Mouse (Mus musculus): Measurements from ENCODE around the gene Pld1. TPM values are rescaled to one million over a fixed set of nuclear protein-coding genes. Genes with fewer than 3 reads are reported as not detected.
A peak's percentile ranks its signal among the peaks of the same experiment; 100 is the strongest.

Pld1 gene
- total RNA-seq, 1 experiment from 2014 or later = 5.8 TPM

DNA sequence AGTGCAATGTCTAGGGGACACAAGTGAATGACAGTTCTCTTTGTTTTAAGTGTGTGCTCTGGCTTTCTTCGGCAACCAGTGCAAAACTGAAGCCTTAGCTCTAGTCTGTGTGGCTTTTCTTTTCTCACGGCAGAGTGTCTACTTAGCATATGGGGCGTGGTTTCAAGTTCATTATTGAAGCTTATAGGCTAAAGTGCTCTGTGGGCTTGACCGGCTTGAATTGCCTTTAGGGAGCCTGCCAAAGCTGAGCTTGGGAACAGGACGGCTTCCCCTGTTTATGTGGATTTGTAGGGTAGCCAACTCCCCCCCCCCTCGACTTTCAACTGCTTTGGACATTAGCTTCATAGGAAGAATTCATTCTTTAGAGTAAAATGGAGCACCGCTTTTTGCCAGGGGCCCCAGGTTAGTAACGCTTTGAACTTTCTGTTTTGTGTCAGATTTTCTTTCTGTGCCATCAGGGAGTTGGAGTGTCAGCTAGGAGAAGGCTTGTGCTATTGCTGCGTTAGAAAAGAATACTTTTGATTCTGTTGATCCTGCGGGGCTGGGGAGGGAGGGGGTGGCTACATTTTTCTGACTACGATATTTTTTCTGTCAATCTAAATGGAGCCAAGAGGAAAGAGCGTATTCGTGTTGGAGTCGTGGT lies 45.6 kb downstream of the Pld1 start:
- ATAC-seq (replicated peaks; ENCODE audit: low read depth, poor library complexity, severe bottlenecking) = peak; percentile 99

DNA sequence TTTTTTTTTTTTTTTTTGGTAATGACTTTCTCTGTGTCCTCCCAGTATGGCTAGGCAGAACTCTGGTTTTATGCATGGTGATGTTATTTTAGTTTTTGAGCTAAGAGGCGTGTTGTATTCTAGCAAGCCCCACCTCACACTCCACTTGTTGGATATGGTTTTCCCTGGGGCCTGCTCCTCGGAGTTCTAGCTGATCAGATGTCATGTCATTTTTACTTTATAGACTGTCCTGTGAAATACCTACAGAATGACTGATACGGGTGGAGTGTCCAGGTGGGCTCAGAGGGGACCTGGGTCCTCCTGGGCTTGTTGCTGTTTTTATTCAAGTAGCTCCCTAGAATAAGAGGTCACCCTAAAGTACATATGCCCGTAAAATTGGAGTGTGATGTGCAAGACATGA lies 46.1 kb downstream of the Pld1 start:
- ATAC-seq (replicated peaks; ENCODE audit: low read depth, poor library complexity, severe bottlenecking) = no peak

DNA sequence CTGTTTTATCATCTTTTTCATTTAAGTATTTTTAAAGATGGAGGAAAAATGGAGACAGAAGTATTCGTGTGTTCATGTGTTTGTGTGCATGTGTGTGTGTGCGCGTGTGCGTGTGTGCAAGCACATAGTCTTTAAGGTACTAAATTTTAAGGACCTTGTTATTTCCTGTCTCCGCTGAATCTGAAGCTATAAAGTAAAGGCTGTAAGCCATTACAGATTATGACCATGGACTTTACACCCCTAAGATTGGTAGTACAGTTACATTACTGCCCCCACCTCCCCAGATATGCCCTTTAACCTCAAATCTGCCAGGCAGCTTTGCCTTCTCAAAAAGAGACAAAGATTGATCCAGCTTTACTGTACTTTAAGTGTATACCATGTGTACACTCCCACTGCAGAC lies 46.8 kb downstream of the Pld1 start:
- ATAC-seq (replicated peaks; ENCODE audit: low read depth, poor library complexity, severe bottlenecking) = no peak

DNA sequence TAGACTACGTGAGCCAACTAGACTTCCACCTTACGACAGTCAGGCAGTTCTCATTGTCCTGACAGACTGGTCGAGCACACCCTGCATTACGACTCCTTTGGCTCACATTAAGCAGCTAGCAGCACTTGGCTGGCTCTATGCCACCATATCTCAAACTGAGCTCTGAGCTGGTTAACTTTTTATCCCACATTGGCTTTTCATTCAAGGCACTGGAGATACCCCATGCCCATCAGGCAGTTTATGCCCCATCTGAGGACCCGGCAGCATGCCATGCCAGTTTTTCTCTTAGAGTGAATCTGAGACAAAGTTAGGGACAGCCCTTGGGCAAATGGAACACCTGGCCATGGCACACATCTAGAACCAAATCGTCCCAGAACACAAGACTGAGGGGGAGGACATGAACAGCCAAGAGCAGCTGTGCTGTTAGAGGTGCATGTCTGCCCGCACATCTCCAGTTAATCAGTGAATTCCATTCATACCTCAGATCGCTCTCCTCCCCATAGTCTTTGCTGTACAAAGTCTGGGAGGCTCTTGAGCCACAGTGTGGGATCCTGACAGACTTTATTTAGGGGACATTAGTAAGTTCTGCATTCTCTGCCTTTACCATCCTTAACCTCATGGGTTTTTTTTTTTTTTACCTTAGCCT lies 49.5 kb downstream of the Pld1 start:
- ATAC-seq (replicated peaks; ENCODE audit: low read depth, poor library complexity, severe bottlenecking) = no peak

DNA sequence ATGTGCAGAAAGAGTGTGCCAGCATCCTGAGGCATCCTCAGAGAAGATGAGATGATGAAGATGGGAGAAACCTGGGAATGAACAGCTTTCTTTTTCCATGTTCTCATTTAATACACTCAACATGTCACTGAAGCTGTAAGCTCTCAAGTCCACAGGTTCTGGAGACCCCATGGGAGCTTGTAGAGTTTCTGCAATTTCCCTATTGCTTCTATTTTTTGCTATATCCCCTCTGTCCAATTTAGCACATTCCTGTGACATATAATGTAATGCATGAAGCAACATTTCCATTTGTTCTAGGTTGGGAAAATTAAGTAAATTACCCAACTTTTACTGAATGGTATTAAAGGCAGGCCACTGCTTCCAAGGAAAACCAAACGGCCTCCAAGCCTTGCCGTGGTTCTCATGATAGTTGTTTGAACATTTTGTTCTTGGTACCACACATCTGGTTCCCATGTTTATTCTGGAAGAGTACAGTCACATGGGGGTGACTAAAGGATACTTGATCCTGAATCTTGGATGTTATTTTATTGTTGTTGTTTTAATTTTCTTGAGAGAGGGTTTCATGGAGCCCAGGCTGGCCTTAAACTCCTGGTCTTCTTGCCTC lies 52.7 kb downstream of the Pld1 start:
- ATAC-seq (replicated peaks; ENCODE audit: low read depth, poor library complexity, severe bottlenecking) = no peak

DNA sequence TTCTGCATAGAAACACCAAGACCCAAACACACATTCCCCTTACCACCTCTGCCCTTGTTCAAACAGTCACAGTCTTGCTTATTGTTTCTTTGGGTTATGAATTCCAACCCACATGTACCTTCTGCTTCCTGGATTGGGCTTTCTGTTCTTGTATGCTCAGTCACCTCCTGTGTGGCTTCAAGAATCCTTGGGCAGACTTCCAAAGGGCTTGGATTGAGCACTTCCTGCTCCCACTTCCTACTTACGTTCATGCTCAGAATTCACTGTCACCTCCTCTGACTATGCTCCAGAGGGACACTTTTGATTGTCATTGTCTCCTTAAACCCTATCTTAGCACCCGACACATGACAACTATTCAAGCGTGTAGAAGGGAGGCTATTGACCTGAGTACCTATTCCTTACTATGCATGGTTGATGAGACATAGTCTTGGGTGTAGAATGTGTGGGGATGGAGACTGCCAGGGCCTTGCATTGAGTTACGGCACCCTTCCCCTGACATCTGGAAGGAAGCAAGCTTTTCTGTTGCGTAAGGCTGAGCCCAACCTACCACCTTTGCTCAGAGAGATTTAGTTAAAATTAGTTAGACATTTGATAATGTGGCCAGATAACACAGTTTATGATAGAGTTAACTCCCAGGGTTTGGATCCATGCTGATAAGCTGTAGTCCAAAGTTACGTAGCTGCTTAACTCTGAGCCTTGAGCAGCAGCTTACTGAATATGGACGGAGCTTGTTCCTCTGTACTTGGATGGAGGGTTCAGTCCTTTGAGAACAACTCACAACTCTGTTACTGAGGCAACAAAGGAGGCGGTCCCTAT lies 55.9 kb downstream of the Pld1 start:
- no peak for ATAC-seq (replicated peaks; ENCODE audit: low read depth, poor library complexity, severe bottlenecking)

DNA sequence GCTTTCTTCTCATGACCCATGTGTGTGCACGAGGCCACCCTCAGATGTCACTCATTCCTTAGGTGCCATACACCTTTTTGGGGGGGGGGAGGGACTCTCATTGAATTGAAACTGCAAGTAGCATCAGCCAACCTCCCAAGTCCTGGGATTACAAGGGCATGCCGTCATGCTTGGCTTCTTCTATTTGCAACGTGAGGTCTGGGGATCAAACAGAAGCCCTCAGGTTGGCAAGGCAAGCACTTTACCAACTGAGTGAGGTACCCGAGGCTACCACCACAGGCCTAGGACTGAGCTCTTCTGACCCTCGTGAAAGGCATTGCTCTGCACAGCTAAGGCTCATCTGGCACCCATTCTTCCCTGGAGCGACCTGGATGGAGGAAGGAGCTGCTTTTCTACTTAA lies 65.8 kb downstream of the Pld1 start:
- no peak for ATAC-seq (replicated peaks; ENCODE audit: low read depth, poor library complexity, severe bottlenecking)

DNA sequence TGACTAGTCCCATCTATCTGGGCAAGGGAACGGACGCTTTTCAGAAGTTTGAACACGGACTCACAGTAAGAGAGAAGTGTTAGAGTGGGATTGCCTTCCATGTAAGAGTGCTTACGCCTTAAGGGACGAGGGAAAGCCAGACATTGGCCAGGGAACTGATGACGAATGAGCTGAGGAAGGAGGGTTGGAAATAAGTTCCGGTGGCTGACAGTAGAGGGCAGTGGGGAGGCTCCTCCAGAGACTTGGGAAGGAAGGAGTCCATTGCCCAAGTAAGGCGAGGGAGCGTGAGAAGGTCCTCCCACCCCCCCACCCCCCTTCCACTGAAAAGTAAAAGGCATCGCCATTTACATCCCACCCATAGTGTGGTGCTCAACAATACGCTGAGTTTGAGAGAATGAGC lies 69.2 kb downstream of the Pld1 start:
- ATAC-seq (replicated peaks; ENCODE audit: low read depth, poor library complexity, severe bottlenecking) = no peak

DNA sequence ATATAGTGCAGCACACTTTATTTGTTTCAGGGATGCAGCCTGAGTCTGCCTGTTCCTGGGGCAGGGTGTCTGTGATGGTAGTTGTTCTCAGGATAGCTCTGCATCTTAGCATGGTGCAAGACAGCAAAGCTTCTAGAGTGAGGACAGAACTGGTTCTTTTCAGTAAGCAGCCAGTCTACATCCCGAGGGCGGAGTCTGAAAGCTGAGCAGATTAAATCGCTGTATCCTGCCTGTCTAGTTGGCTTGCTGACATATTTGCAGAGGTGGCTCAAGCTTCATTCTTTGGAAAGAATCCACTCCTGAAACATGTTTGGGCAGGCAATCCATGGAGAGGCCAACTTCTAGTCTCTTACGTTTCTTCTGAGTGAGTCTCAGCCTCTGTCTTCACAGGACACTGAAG lies 69.9 kb downstream of the Pld1 start:
- no peak for ATAC-seq (replicated peaks; ENCODE audit: low read depth, poor library complexity, severe bottlenecking)

DNA sequence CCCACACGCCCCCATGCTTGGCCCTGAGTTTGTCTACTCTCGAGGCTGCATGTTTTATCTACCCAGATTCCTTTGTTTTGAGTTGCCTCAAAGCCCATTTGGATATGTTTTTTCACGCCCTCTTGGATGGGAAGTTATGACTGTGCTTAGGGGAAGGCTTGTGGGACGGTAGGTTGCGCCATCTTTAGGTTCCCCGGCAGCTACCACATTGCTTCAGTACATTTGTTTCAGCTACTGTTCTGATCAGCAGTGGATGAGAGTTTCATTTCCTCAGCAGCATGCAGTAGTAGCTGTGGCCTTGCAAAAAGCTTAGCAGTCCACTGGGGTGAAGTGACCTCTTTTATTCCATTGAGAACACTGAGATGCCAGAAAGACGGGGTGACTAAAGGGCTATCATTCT lies 73.7 kb downstream of the Pld1 start:
- peak; percentile 84 for ATAC-seq (replicated peaks; ENCODE audit: low read depth, poor library complexity, severe bottlenecking)

DNA sequence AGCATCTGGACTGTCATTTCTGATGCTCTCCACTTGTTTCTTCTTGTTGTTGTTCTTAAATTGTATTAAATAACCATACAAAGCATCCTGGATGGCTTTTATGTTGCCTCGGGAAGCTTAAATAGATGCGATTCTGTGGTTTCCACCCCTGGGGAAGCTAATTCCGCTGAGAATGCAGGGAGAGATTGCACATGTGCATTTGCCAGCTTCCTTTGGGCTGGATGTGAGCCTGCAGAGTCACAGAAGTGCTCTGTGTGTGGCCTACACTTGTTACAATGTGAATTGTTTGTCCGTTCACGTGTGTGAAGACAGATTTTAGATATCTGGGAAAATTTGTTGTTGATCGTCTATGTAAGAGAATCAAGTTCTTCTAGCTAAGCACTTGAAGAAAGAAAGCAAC lies 74.9 kb downstream of the Pld1 start:
- no peak for ATAC-seq (replicated peaks; ENCODE audit: low read depth, poor library complexity, severe bottlenecking)

DNA sequence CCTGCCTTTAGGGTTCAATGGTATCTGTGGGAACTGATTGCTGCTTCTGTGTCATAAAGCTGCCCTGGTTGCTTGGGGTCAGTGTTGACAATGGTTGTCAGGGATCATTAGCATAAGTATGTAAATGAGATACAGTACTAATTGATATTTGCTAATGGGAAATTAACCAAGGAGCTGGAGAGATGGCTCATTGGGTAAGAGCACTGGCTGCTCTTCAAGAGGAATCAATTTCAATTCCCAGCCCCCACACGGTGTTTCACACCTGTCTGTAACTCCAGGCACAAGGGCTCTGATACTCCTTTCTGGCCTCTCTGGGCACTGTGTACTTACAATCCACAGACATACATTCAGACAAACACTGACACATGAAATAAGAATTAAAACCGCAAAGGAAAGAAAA lies 78.5 kb downstream of the Pld1 start:
- ATAC-seq (replicated peaks; ENCODE audit: low read depth, poor library complexity, severe bottlenecking) = no peak

DNA sequence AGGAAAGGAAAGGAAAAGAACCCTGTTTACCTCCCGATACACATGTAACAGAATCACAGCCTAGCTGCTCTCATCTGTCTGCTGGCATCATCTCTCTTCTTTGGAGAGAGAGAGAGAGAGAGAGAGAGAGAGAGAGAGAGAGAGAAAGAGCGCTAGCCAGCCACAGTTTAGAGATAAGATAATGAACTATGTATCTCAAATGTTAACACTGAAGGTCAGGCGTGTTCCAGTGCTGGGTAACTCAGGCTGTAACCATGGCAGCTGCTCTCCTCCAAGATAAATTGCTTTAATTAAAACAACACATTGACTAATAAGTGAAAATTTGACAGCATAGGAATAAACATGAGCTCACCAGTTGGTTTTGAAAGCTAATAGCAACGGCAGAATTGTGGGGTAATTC lies 81.2 kb downstream of the Pld1 start:
- ATAC-seq (replicated peaks; ENCODE audit: low read depth, poor library complexity, severe bottlenecking) = no peak

DNA sequence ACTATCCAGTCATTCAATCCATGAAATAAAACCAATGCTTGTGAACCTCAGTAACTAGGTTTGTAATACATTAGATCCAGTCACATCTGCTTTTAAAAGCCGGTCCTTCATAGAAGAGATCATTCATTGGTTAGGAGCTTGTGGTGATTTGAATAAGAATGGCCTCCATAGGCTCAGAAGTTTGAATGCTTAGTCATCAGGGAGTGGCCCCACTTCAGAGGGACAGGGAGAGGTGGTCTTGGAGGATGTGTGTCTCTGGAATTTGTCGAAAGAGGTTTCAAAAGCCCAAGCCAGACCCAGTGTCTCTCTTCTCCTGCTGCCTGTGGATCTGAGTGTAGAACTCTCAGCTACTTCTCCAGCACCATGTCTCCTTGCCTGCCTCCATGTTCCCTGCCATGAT lies 81.9 kb downstream of the Pld1 start:
- no peak for ATAC-seq (replicated peaks; ENCODE audit: low read depth, poor library complexity, severe bottlenecking)

DNA sequence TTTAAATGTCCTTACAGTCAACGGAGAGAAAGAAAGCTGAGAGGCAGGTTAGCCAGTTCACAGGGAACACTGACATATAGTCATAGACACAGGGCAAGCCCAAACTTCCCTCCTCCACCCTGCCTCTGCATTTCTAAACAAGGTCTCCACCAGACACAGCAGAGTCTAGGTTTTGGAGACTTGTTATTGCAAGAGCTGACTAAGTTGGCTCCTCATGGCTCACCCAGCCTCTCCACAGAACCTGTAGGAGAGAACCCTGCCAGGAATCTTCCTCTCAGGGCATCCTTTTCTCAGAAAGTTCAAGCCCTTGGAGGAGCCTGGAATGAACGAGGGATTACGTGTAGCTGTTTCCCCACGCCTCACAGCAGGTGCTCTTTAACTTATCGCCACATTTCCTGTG lies 83.7 kb downstream of the Pld1 start:
- ATAC-seq (replicated peaks; ENCODE audit: low read depth, poor library complexity, severe bottlenecking) = no peak

DNA sequence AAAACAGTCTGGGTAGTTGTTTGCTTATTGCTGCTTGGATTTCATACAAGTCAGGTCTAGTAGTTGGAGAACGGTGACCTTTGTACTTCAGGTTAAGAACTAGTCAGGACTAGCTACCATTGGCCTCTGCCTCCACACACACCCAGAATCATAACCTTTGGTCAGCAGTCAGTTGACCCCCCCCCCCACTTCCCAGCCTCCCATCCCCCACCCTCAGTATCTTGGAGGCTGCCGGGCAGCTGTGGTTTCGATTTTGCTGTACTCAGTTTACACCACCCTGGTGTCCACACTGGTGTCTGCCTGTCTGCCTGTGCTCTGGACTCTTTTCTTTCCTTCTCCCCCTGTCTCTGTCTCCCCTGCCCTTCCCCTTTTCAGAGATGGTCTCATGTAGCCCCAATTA lies 88.4 kb downstream of the Pld1 start:
- ATAC-seq (replicated peaks; ENCODE audit: low read depth, poor library complexity, severe bottlenecking) = no peak

DNA sequence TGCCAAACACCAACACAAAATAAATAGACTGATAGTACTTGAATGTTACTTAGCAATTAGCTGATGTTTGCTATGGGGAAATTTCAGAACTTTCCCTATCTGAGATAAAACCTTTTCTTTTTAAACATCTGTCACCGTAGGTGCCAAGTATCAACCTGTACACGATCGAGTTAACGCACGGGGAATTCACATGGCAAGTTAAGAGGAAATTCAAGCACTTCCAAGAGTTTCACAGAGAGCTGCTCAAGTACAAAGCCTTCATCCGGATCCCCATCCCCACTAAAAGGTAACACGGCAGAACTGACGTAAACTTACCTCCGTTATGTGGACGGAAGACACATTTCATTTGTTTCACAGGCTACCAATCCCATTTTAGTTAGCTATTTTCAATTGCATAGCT lies 90.0 kb downstream of the Pld1 start:
- ATAC-seq (replicated peaks; ENCODE audit: low read depth, poor library complexity, severe bottlenecking) = no peak

DNA sequence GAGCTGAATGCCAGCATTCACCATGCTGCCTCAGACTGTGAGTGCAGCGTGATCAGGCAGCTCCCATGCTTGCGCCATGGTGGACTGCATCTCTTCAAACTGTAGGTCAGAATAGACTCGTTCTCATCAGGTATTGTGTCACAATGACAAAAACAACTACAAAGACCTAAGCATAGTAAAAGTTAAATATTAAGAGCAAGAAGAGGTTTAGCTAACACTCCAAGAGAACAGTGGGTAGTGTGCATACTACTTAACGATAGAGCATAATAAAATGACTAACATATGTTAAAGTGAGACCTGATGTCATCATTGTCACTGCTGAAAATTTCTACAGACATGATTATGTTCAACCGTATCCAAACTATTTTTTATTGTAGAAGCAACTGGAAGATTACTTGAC lies 92.4 kb downstream of the Pld1 start:
- ATAC-seq (replicated peaks; ENCODE audit: low read depth, poor library complexity, severe bottlenecking) = no peak

DNA sequence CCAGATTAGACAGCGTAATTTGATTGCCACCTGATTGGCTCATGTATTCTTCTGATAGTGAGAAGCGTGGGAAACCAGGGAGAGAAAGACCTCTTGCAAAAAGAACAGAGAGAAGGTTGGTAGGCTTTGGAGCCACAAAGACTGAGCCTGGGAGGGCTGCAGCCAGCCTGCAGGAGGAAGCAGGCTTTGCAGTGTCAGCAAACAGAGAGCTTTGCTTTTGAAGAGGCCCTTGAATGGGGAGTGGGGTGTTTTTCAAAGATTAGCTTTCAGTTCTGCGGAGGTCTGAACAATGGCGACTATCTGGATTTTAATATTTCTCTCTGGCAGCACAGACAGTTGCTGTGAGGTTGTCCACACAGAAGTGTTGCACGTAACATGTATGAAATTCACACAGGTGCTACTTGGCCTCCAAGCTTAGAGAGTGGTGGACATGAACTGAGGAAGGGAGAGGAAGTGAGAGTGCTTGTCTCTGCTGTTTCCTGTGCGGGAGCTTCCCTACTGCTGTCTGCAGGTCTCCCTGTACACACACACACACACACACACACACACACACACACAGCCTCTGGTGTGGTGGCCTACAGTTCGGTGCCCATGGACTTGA lies 93.2 kb downstream of the Pld1 start:
- ATAC-seq (replicated peaks; ENCODE audit: low read depth, poor library complexity, severe bottlenecking) = peak; percentile 82

DNA sequence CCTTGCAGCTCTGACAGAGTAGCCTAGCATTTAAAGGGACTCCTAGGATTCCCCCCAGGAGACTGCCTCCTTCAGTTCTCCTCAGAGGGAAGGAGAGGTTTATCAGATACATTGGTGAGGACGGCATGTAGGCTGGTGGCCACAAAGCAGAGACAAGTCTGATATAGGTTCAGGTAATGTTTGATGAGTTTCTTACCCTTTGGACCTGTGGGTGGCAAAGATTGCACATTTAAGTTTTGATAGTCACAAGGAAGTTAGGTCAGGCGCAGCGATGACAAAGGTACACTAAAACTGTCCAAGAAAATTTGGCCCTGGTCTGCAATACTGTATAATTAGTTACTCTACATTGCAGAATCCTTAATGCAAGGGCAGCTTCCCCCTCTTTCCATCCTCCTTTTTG lies 95.4 kb downstream of the Pld1 start:
- no peak for ATAC-seq (replicated peaks; ENCODE audit: low read depth, poor library complexity, severe bottlenecking)
